Mouse (Mus musculus) spleen, embryonic (tissue): ENCODE measurements around the gene Kif26a.

Experiments
- CTCF ChIA-PET: fragments of 350-600 bp; sonication (Branson Sonifier 250); formaldehyde crosslinking; loops from one replicate; lab custom pipeline; 2022; lab: Charles Lee

Gene Kif26a

DNA sequence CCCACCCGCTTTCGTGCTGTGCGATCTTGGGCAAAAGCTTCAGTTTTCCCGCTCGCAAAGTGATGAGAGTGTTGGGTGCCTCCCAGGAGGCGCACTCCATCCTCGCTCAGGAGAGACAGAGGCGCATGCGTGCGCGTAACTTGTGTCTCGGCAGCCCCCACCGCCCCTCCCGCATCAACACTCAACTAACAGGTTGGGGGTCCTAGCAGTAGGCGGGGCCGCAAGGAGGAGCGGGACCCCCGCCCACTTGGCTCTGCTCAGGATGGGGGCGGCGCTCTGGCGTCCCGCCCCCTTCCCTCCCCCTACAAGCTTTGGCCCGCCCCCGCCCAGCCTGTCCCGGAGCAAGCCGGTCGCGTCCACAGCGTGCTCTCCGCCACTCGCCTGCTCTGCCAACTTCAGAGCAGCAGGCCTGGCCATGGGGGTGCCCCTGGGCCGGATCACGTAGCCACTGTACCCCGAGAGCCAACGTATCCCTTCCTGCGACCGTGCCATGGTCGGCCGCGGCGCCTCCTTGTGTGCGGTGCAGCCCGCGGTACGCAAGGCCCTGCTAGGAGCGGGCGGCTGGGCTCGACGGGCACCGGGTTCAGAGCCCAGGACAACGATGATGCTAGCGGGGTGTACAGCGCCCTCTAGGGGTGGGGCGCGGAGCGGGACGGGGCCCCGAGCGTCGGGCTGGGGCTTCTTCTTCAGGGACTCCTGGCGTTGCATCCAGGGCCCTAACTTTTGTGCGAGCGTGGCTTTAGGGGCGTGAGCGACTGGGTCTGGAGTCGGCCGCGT lies at the start of gene Kif26a:
TSS of gene Kif26a (plus strand) at position 334 of the 777 bp plus-strand sequence.
- CTCF ChIA-PET = interaction anchor here (1.0 kb wide), 1 partner anchor 32 kb away, joined by 4 read pairs; no protein-coding TSS in a partner anchor

DNA sequence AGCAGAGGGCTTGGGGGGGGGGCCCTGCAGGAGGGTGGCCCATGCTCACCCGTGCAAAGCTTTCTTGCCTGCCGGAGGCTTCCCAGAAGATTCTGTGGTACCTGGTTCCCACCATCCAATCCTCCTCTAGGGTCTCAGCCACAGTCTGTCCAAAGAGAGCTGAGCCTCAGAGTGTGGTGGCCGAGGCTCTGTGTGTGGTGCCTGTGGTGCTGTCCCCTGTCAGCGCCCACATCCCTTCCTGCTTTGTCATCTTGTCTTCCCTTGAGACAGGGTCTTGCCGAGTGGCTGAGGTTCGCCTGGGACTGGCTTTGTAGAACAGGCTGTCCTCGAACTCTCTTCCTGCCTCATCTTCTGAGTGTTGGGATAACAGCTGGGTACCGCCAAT lies 49.3 kb upstream of the Kif26a start:
- CTCF ChIA-PET = no interaction called here

DNA sequence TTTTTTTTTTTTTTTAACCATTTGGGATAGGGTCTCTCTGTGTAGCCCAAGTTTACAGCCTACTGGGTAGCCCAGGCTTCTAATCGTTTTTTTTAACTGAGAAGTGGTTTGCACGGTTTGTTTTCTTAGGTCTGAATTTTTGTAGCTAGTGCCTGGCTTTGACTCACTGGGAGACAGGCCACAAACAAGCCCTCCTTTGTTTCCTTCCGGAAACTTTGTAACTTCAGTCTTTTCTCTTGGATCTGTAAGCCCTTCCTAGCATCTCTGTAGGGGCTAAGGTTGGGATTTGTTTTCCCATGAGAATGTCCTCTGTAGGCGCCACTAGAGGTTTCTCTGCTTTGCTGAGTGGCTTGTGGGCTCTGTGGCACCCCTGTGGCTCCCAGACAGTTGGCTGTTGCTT lies 45.9 kb upstream of the Kif26a start:
- CTCF ChIA-PET = interaction anchor here (0.6 kb wide), 1 partner anchor 45 kb away, joined by 10 read pairs; no protein-coding TSS in a partner anchor

DNA sequence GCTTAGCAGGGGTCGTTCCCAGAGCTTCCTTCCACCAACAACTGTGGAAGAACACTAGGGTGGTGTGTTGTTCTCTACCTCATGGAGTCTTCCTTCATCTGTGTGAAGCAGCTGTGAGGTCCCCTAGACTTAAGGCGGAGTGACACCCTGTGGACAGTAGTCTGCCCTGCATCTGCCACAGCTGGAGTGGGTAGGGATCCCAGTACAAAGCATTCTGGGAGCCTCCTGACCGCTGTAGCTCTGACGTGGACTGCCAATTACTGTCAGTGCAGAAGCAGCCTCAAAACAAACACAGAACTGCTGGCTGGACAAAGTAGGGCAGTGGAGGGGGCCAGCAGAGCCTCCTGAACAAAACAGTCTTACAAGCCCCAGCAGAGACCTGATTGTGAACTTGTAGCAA lies 45.0 kb upstream of the Kif26a start:
- CTCF ChIA-PET = interaction anchor here (0.5 kb wide), 1 partner anchor 39 kb away, joined by 4 read pairs; no protein-coding TSS in a partner anchor

DNA sequence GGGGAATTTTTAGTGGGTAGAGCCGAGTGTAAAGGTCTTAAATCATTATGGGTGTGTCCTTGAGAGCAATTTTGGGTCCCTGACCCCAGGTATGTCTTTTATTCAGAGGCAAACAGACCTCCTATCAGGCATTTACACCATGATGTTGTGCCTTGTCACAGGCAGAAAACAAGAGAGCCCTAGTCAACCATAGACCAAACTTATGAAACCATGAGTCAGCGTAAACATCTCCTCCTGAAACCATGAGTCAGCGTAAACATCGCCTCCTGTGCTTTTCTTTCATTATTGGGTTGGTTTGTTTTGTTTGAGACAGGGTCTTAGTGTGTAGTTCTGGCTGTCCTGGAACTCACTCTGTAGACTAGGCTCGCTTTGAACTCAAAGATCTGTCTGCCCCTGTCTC lies 42.8 kb upstream of the Kif26a start:
- CTCF ChIA-PET = no interaction called here

DNA sequence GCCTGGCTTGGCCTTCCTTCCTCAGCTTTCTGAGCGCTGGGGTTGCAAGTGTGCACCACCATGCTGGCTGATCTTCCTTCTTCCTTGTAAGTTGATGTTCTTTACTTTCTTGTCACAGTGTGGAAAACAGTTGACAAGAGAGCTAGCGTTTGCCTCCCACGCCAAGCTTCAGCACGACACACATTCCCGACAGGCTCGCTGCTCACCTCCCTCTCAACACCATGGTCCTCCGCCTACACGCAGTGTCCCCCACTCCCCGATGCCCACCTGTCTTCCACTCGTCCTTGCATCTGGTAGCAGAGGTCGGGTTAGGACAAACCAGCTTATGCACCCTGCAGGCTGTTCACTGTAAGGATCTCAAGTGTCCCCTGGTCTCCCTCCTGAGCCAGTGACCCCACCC lies 41.1 kb upstream of the Kif26a start:
- CTCF ChIA-PET = no interaction called here

DNA sequence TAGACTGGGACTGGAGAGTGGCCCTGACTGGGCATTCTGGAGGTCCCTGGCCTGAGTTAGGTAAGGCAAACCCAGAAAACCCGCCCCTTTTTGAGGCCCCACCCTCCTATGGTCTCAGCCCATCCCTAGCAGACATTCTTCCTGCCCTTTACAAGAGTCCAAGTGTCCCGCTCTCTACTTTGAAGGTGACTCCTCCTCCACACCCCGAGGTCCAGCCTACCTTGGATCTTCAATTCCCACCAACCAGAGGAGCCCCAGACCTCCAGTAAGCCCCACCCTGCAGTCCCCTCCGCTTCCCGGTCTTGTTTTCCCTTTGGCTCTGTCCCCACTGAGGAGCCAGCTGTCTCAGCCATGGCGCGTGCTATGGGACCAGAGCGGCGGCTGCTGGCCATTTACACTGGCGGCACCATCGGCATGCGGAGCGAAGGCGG lies 39.5 kb upstream of the Kif26a start, which contains the start of gene Aspg:
TSS of gene Aspg (plus strand) at position 139 of the 431 bp plus-strand sequence.
- CTCF ChIA-PET = no interaction called here

DNA sequence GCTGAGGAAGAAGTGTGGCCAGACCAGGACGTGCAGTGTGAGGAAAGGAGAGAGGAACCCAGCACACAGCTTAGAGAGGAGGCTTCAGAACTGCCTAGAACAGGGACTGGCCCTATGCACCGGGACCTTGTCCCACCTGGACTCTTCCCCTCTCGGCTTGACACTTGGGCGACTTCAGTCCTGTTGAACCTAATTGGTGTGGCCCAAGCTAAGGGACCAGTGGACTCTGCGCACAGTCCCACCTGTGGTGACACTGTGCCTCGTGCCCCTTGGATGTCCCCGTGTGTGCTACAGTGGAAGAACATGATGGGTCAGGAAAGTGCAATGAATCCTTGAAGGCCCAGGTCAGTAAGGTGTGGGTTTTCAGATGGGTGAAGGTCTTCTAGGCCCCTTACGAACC lies 38.3 kb upstream of the Kif26a start:
- CTCF ChIA-PET = no interaction called here

DNA sequence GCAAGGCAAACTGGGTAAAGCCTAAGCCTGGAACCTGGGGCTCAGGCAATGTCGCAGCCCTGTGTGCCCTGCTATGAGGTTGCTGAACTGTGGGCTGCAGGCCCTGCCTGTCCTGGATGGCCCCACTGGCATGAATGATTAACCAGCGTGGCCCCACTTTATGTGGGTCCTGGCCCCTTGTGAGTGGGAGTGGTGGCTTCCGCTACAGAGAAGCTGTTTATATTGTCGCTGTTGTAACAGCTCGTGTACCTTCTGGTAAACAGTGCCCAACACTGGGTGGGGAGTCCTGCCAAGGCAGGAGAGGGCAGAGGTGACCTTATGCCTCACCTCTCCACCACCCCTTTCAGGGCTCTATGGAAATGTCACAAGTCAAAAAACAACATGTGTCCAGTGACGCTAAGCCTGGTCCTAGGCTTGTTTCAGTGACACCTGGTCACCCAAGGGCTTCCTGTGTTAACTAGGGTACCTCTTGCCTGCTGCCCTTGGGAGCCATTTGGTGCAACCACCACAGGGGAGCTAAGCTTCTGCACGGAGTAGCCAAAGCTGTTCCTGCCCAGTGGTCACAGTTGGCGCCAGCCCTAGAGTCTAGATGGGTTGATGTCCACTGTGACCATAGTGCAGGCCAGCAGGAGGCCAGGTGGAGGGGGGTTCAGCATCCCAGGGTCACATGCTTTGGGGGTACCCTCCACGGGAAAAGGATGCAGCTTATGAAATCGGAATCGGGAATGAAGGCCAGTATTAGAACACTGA lies 37.1 kb upstream of the Kif26a start:
- CTCF ChIA-PET = no interaction called here

DNA sequence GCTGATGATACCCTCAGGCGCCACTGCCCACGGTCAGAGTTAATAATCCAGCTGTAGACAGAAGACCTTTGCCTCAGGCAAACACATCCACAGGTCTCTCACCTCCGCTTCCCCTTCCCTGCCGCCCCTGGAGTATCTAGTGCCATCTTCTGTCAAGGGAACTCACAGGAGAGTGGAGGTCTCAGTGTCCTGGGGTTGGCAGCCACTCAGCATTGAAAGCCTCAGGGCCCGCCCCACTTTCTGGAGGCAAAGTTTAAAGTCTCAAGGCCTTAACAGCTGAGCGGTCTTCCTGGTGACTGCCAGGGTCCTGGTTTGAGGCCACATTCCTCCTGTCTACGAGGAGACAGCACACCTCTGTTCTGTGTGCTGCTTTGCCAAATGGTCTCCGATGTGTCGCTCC lies 36.3 kb upstream of the Kif26a start:
- CTCF ChIA-PET = no interaction called here

DNA sequence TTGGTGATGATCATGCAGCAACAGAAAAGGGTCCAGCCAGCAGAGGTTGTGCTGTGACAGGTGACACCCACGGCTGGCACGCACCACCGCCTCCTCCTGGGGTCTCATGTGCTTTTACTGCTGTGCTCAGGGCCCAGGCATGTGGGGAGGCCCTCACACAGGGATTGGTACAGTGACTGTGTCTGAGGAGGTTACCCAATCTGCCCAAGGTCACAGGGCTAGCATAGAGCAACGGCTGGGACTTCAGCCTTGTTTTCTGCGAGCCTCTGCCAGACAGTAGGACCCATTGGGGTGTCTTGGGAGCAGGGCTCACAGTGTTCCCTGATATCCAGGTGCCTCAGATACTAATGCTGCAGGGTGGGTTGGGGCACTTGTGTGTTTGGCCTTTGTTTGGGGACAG lies 34.7 kb upstream of the Kif26a start:
- CTCF ChIA-PET = no interaction called here

DNA sequence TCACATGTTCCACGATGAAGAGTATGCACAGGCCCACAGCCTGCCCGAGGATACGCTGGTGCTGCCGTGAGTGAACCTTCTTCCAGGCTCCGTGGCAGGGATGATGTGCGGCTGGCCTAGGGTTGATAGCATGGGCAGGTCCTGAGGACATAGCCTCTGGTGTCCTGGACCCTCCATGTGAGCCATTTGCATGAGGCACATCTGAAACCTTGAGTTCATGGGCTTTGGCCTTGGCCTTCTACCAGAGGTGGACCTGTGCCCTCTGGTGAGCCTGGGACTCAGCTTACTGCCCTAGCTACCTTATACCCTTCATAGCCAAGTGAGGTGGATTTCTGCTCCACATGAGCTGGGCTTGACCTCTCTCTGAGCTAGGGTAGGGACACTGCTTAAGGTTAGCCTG lies 33.8 kb upstream of the Kif26a start:
- CTCF ChIA-PET = no interaction called here

DNA sequence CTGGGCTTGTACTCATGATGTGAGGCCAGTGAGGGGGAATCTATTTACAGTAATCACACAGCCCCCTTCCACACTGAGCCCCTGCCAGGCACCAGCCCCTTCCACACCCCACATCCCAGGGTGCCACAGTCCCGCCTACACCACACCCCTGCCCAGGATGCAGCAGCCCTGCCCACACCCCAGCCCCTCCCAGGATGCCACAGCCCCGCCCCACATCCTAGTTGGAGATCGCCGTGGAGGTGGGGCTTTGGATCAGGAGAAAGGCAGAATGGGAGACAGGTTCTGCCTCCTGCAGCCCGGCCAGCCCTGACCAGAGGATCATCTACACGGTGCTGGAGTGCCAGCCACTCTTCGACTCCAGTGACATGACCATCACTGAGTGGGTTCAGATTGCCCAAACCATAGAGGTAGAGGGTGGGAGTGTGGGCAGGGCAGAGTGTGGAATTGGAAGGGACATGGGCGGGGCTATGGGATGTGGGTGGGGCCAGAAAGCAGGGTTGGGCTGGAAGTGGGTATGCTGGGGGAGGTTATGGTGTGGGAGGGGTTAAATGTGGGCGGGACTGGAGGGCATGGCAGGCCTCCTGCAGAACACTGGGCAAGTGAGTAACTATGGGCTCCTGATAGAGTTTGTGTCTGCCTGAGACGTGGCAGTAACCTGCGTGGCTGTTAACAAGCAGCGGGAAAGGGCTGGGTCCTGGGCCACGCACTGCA lies 33.2 kb upstream of the Kif26a start:
- CTCF ChIA-PET = interaction anchor here (1.5 kb wide), 1 partner anchor 27 kb away, joined by 3 read pairs; no protein-coding TSS in a partner anchor

DNA sequence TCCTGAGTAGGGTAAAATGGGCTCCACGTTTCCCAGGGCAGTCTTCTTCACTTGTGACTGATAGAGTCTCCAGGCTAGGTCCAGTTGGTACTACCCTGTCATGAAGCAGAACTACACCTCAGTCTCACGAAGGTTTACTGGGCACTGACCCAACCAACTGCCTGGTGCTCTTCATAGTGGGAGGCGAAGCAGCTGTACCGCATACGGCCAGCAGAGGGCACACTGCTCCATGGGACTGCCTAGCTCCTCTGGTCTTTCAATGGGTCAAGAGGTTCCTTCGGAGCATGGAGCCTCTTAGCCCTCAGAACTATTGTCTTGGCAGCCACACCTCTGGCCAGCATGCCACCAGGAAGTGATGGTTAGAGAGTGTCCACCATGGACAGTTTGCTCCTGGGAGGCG lies 32.3 kb upstream of the Kif26a start:
- CTCF ChIA-PET = interaction anchor here (1.1 to 1.5 kb wide), 2 partner anchors 26 to 32 kb away, joined by 3 to 4 read pairs; no protein-coding TSS in a partner anchor

DNA sequence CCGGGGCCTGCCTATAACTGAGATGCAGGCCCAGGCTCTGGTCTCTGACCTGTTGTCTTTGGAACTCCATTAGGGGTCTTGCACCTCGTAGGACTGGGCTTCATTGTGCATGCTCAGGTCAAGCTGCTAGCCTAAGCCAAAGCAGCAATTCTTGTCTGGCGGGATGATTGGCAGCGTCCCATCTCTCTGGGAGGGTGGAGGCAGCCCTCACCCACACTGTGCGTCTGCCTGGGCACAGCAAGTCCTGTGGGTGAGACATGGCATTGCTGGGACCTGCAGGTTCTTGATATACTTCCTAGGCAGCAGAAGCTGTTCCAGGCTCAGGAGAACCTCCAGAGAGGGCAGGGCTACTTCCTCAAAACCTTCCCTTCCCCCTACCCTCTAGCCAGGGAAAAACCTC lies 29.0 kb upstream of the Kif26a start:
- CTCF ChIA-PET = no interaction called here

DNA sequence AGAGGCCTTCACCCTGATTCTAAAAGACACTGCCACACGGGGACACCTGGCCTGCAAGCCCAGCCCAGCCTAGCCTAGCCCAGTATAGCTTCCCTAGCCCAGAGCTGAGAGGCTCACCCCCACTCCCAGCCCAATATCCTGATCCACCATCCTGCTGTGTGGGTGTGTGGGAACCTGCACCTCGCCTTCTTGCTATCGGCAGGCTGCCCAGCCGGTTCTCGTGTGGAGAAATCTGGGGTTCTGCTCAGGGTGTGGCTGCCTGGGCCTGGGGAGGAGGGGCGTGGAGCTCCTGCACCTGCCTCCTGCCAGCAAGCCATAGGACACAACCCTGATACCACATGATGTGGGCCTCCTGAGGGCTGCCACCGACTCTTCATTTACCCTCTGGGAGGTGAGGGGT lies 28.4 kb upstream of the Kif26a start:
- CTCF ChIA-PET = no interaction called here

DNA sequence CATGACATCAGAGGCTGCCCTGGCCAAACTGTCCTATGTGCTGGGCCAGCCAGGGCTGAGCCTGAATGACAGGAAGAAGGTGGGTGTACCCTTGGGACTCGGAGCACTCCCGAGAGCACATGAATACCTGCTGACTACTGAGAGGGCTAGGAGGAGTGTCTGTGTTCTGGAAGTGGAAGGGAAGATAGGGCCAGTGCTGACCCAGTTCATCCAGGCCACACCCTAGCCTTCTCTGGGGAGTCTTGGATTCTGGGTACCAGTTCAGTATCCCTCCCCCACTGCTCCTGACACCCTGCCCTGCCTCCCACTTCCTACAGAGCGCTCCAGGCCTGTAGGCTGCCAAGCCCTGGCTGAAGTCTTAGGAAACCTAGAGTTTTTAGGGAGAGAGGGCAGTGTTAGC lies 24.8 kb upstream of the Kif26a start:
- CTCF ChIA-PET = no interaction called here

DNA sequence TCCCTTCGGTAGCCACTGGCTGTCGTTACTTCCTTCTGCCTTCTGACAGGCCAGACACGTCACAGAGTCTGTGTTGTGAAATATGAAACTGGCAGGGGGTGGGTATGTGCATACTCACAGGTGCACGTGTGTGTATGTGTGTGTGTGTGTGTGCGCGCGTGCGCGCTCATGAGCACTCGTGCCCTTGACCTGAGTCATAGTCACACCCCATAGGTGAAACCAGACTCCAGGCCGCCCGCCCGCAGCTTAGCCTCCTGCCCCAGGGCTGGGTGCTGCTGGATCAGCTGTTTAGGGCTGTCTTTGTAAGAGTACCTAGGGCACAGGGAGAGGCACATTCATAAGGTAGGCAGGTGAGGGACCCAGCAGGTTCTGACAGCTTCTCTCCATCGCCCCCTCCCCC lies 20.1 kb upstream of the Kif26a start:
- CTCF ChIA-PET = no interaction called here

DNA sequence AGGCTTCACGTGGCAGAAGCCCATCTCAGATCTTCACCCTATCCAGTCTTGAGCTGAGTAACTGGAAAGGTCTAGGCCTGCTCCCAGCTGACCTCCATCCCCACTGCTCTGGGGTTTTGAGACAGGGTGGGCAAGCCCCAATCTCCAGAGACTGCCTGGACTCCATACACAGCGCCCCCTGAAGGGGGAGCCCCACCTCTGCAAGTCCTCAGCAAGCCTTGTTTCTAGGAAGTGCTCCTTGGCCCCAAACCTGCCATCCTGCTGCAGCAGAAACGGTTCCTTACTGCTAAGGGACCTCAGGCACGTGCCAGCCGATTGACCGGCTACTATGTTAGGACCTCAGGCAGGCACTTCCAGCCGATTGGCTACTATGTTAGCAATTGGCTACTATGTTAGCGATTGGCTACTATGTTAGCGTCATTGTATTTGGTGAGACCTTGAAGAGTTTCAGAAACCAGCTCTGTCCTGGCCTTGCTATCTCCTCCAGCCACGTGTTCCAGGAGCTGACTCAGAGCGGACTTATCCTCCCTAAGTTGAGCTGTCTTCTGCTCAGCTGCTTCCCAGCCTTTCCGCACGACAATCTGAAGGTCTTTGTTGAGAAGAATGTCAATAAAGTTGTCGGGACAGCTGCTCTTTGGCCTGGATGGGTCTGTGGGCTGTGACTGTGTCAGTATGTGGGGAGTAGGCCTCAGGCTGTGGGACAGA lies 18.9 kb upstream of the Kif26a start:
- CTCF ChIA-PET = no interaction called here

DNA sequence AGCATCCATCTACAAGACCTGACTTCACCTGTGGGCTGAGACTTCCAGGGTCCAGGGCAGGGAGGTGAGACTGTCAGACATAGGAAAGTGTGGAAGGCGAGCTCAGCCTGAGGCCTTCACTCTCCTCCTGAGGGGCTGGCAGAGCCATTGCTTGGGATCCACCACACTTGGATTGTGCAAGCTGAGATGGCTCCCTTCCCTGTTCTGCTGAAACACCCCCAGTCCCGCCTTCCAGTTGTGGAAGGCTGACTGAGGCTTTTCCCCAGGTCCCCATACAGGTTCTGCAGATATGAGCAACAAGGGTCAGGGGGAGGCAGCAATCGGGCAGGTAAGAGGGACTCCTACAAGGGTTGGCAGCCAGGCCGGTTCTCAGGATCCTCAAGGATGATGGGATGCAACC lies 17.5 kb upstream of the Kif26a start:
- CTCF ChIA-PET = interaction anchor here (0.7 kb wide), 1 partner anchor 11 kb away, joined by 20 read pairs; no protein-coding TSS in a partner anchor

DNA sequence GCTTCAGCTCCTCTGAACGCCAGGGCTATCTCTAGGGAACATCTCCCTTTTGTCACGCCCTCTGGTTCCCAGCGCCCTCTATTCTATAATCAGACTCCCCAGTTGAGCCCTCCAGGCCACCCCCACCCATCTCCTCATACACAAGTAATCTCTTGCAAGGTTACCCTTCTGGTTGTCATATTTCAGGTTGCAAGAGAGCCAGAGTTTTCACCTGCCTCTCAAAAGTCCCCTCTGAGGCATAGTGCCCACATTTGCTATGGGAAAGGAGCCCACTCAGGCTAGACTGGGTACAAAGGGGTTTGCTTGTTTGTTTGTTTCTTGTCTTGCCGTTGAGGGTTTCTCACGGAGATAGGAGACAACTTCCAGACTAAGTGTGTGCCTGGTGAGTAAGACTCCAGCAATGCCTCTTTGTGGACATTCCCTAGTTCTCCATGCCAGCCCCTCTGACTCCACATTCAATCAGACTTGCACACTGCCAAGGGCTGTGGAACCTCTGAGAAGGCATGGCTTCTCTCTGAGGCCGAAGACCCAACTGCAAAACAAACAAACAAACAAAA lies 16.6 kb upstream of the Kif26a start:
- CTCF ChIA-PET = interaction anchor here (1.0 kb wide), 1 partner anchor 11 kb away, joined by 3 read pairs; no protein-coding TSS in a partner anchor
